Mouse (Mus musculus) T-helper 2 cell (primary cell): ENCODE measurements around the gene Ankrd65.

ENCODE experiments used
- in situ Hi-C: fragments of 300-600 bp; cut with MboI, MseI; formaldehyde crosslinking; loops from one replicate; pipeline ENCODE4 v1.15.1; 2025; ENCODE audit warnings: high pct_unique_total_duplicates

Ankrd65 gene

DNA sequence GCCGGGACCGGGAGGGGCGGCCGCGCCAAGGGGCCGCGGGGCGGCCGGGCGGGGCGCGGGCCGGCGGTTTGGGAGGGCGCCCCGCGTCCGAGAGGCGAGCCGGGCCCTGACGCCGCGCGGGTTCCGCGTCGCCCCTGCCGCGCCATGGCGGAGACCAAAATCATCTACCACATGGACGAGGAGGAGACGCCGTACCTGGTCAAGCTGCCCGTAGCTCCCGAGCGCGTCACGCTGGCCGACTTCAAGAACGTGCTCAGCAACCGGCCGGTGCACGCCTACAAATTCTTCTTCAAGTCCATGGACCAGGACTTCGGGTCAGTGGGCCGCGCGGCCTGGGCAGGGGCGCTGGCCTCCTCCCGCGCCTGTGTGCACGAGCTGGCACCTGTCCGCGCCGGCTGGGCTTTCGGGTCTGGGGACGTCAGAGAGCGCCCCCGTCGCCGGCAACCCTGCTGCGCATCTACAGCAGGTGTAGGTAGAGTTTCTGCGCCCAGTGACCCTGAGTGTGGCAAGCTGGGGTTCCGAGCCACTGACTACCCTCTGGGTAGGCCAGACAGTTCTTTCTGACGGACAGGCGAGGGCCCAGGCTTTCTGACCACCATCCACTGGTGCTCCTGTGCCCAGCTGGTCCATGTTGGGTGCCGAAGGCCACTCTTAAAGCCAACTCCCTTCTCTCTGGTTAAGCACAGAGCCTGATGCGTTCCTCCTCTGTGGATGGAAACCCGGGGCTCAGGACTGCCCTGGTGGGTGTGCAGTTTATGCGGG lies 57.5 kb downstream of the Ankrd65 start:
- in situ Hi-C loops: no loop called here

DNA sequence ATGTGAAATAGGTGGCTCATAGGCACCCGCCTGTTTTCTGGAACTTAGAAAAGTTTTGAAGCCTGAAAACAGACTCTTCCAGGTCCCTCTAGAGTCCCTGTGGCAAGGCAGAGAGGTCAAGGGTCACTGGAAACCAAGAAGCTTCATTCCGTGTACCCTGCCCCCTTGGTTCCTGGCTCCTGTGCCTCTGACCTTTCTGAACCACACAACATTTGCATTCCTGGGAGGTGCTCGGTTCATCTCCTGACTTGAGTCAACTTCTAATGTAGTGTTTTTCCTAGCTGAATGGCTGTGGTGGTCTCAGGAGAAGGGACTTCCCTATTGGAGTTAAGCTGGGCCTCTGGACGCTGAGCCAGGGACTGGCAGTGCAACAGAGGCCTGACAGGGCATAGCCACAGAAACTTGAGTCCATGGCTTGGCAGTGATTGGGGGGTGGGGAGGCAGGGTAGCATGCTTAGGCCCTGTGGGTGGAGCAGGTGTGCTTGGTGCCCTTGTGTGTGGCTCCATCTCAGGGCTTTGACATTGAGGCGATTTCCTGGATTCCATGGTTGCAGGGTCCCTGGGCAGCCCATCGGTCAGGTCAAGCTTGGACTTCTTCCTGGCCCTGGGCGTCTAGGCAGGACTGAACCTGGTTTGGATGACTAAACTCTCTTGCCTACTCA lies 58.3 kb downstream of the Ankrd65 start:
- in situ Hi-C loops: no loop called here
